Mouse (Mus musculus): ENCODE data around the gene Tjap1.

GRCm38 (mm10) chr17:46262201-46262694 lies 20.6 kb downstream of the Tjap1 start:
- TF ChIP-seq CTCF (IDR thresholded peaks at IDR 0.05; ENCODE audit: borderline replicate concordance, insufficient read depth, low read depth, low read length), result no peak
- no peak for TF ChIP-seq POLR2A (IDR thresholded peaks at IDR 0.05; ENCODE audit: borderline replicate concordance, insufficient read depth, low read length)

Data from cerebellum, adult 2 months (tissue).